Mouse (Mus musculus) forebrain, embryonic 14.5 days (tissue): ENCODE results near the gene Lctl. TPM values are rescaled to one million over a fixed set of nuclear protein-coding genes. Genes with fewer than 3 reads are reported as not detected.

Experiments used
- ATAC-seq: fragments of 200-750 bp; cut with Nextera tagmentation; 2 replicates; pipeline ENCODE4 v1.8.0; 2017; ENCODE audit warnings: mild to moderate bottlenecking, moderate library complexity
- DNase-seq: peaks from one replicate; pipeline ENCODE4 v3.0.0-alpha.2; 2015; ENCODE audit warnings: low spot score
- H3K27ac ChIP-seq: fragments of 300-500 bp; sonication (generic); 2 replicates; pipeline ENCODE4 v1.5.1; 2014; ENCODE audit warnings: low read depth, mild to moderate bottlenecking, control low read depth, low read length, moderate library complexity
- H3K27me3 ChIP-seq: fragments of 300-500 bp; sonication (generic); replicated peaks from 2 replicates; pipeline ENCODE4 v1.6.1; 2014; ENCODE audit warnings: low read length, control low read depth, mixed read lengths; ENCODE audit not compliant: control insufficient read depth, insufficient read depth
- H3K36me3 ChIP-seq: fragments of 300-500 bp; sonication (generic); 2 replicates; pipeline ENCODE4 v1.6.1; 2014; ENCODE audit warnings: low read length, control low read depth; ENCODE audit not compliant: control insufficient read depth, insufficient read depth
- H3K4me1 ChIP-seq: fragments of 300-500 bp; sonication (generic); 2 replicates; pipeline ENCODE4 v1.6.1; 2014; ENCODE audit warnings: antibody characterized with exemption, low read length, control low read depth; ENCODE audit not compliant: control insufficient read depth, insufficient read depth
- H3K4me2 ChIP-seq: fragments of 300-500 bp; sonication (generic); 2 replicates; pipeline ENCODE4 v1.6.1; 2014; ENCODE audit warnings: mild to moderate bottlenecking, control low read depth, low read length
- H3K4me3 ChIP-seq: fragments of 300-500 bp; sonication (generic); 2 replicates; pipeline ENCODE4 v1.5.1; 2014; ENCODE audit warnings: low read depth, low read length, control low read depth
- H3K9ac ChIP-seq: fragments of 300-500 bp; sonication (generic); 2 replicates; pipeline ENCODE4 v1.6.1; 2014; ENCODE audit warnings: mild to moderate bottlenecking, low read length, control low read depth, moderate library complexity
- H3K9me3 ChIP-seq: fragments of 300-500 bp; sonication (generic); replicated peaks from 2 replicates; pipeline ENCODE4 v1.6.1; 2016; ENCODE audit warnings: low read length, control low read depth, mixed read lengths; ENCODE audit not compliant: control insufficient read depth
- WGBS: fragments of 180-500 bp; shearing (Covaris S2); extraction: QIAGEN DNeasy Blood & Tissue Kit; methylation state at CpG from one replicate; pipeline ENCODE4 v1.1.7; 2014; 5-methylcytosine and 5-hydroxymethylcytosine counted together
- polyA plus RNA-seq: library from polyadenylated mRNA; unstranded; fragments of >200 nt; fragmentation: Nextera tagmentation; extraction: Ambion mirVana; gene quantifications from 2 replicates; pipeline ENCODE4 v1.2.1, GENCODE M21; 2014

The Lctl gene
- not detected in 2 replicates for polyA plus RNA-seq

DNA sequence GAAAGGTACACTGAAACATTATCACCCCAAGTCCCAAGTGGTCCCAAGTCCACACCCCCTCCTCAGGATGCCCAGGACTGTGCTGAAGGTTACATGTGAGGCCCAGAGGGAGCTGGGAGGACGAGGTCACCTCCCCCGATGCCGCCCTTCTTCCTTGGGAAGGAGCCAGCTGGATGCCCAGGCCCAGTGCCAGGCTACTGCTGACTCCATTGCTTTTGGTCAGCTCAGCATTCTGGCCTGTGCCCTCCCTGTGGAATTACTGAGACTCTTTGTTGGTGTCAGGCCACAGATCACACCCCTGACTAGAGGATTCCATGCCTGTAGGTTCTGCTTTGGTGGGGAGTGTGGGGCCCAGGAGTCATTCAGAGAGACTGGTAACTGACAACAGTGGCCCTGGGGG lies at the start of gene Lctl:
TSS of gene Lctl (plus strand) at position 272 of the 400 bp plus-strand sequence.
- Histone ChIP-seq H3K27ac (no peak within 1 kb of the TSS), H3K36me3 (no peaks in the 10 kb centered on the region), H3K9ac (no peak within 1 kb of the TSS), H3K4me3 (no peak within 1 kb of the TSS), H3K4me2 (no peak within 1 kb of the TSS), H3K9me3 (no peaks in the 10 kb centered on the region), H3K27me3 (no peaks in the 10 kb centered on the region), H3K4me1 (no peaks in the 10 kb centered on the region)
- no peak for ATAC-seq
- DNase-seq = no peak
- WGBS = 75% methylated on average over 3 of the region's 3 CpGs

DNA sequence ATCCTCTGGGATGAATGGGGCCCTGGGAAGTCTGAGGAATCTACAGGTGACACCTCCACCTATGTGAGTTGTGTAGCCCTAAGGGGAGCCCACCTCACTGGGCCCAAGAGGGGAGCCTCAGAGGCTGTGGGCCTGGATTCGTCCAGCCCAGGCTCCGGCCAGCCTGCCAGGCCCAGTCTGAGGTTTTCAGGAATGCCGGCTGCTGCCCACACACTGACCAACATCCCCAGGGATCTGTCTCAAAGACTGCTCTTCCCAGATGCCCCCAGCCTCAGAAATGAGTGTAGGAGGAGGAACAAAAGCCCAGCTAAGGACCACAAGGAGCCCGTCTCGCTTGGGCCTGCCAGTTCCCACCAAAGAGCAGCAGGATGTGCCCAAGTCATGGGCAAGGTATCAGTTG lies 49.2 kb upstream of the Lctl start:
- no peak overlapping the region for H3K4me3 ChIP-seq
- H3K36me3 ChIP-seq = no peaks in the 10 kb centered on the region
- ATAC-seq (no peak), DNase-seq (no peak)
- H3K4me1 ChIP-seq = 0 out of 2 replicates have a peak, but pooled peaks cover 2% of the 10 kb centered on the region
- WGBS = 88% methylated on average over 5 of the region's 5 CpGs
- no peak overlapping the region for H3K9ac ChIP-seq
- no peak overlapping the region for H3K27ac ChIP-seq
- no peaks in the 10 kb centered on the region for H3K27me3 ChIP-seq
- H3K4me2 ChIP-seq = no peak overlapping the region
- no peaks in the 10 kb centered on the region for H3K9me3 ChIP-seq

DNA sequence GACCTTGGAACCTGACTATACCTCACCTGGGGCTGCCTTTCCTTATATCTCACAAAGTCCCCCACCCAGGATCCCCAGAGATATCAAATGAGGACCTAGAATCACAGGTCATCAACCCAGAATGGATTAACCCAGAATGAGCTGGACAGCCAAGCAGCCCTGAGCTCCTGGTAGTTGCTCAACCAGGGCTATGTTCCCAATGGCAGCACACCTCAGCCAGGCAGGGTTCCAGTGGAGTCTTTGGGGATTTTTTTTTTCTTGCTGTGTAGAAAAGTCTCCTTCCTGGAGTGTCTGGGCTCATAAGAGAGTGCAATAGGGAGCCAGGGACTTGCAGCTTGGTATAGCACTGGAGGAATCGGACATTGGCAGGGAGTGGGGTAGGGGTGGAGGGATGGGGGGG lies 48.4 kb upstream of the Lctl start:
- no peak overlapping the region for H3K27ac ChIP-seq
- no peaks in the 10 kb centered on the region for H3K36me3 ChIP-seq
- DNase-seq (no peak), ATAC-seq (no peak)
- H3K4me2 ChIP-seq = no peak overlapping the region
- WGBS = 100% methylated on average over 1 of the region's 1 CpGs
- no peaks in the 10 kb centered on the region for H3K9me3 ChIP-seq
- H3K9ac ChIP-seq = no peak overlapping the region
- H3K27me3 ChIP-seq = no peaks in the 10 kb centered on the region
- H3K4me1 ChIP-seq = 0 out of 2 replicates have a peak, but pooled peaks cover 2% of the 10 kb centered on the region
- no peak overlapping the region for H3K4me3 ChIP-seq

DNA sequence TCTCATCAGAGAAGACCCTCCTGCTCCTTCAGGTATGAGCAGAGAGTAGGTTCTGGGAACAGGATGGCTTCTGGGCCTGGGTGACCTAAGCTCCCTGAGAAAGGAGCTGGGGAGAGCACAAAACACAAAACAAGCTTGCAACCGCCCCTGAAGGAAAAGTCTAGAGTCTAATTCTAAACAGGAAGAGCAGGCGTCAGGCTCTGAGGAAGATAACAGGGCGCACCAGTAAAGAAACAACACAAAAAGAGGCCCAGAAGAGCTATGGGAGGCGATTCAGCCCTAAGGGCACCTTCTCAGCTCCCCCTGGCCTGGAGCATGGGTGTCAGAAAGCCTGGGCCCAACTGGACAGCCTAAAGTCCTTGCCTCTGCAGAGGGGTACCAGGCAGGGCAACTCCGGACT lies 47.8 kb upstream of the Lctl start:
- Histone ChIP-seq H3K9me3 (no peaks in the 10 kb centered on the region), H3K4me1 (0 out of 2 replicates have a peak, but pooled peaks cover 2% of the 10 kb centered on the region), H3K4me3 (no peak overlapping the region), H3K9ac (no peak overlapping the region), H3K4me2 (no peak overlapping the region), H3K36me3 (no peaks in the 10 kb centered on the region), H3K27me3 (no peaks in the 10 kb centered on the region), H3K27ac (no peak overlapping the region)
- DNase-seq (no peak), ATAC-seq (no peak)
- 86% methylated on average over 5 of the region's 5 CpGs for WGBS

DNA sequence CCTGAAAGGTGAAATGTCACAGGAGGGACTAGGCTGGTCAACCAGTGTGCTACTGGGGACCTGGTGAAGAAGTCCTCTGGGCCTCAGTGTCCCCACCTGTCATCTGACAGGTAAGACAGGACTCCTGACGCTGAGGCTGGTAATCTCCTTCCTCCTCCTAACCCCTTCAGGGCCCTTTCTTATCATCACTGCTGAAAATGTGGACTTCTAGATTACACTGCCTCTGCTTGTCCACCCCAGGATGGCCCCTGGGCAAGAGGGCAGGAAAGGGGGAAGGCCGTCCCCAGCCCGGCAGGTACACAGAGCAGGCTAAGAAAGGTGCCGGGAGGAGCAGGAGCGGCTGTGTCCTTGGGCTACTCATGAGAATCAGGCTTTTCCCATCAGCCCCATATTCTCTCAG lies 46.3 kb upstream of the Lctl start:
- H3K36me3 ChIP-seq = no peaks in the 10 kb centered on the region
- WGBS = 93% methylated on average over 5 of the region's 5 CpGs
- ATAC-seq = no peak
- no peak for DNase-seq
- H3K9ac ChIP-seq = no peak overlapping the region
- H3K9me3 ChIP-seq = no peaks in the 10 kb centered on the region
- H3K4me3 ChIP-seq = no peak overlapping the region
- no peaks in the 10 kb centered on the region for H3K27me3 ChIP-seq
- H3K4me2 ChIP-seq = no peak overlapping the region
- H3K4me1 ChIP-seq = 0 out of 2 replicates have a peak, but pooled peaks cover 2% of the 10 kb centered on the region
- no peak overlapping the region for H3K27ac ChIP-seq

DNA sequence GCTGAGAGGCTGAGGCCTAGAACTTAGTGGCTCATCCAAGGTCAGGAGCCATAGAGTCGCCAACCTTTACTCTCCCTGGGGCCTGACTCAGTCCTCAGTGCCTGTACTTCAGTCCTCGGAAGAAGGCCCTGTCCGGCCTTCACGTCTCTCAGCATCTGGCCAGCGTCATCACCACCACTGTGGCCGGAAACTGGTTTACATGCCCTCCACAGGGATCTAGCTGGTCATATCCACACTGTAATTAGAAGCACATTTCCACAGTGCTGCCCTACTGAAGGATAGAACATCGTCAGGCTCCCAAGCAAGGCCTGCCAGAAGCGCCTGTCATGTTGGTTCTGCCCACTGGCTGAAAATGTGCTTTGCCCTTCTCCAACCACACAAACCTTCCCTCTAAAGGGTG lies 42.1 kb upstream of the Lctl start:
- Histone ChIP-seq H3K4me2 (no peak overlapping the region), H3K4me1 (no peaks in the 10 kb centered on the region), H3K9ac (no peak overlapping the region), H3K9me3 (no peaks in the 10 kb centered on the region), H3K27me3 (no peaks in the 10 kb centered on the region), H3K4me3 (no peak overlapping the region), H3K36me3 (no peaks in the 10 kb centered on the region), H3K27ac (no peak overlapping the region)
- ATAC-seq = no peak
- 92% methylated on average over 8 of the region's 8 CpGs for WGBS
- no peak for DNase-seq

DNA sequence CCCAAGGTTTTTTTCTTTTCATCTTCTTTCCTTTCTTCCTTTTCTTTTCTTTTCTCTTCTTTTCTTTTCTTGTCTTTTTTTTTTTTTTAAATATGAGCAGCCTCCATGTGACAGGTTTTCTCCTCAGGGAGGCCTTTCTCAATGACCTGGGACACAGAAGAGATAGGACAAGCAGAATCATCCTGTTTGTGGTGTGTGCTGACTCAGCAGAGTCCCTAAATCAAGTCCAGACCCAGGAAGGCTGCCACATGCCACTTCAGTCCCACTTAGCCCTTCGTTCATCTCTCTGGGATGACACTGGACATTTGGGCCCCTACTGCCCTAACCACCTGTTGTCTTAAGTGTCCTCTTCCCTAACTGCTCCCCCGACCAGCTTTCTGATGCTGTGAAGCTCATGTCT lies 40.5 kb upstream of the Lctl start:
- Histone ChIP-seq H3K27me3 (no peaks in the 10 kb centered on the region), H3K4me2 (no peak overlapping the region), H3K4me1 (no peaks in the 10 kb centered on the region), H3K27ac (no peak overlapping the region), H3K9ac (no peak overlapping the region), H3K4me3 (no peak overlapping the region), H3K36me3 (no peaks in the 10 kb centered on the region), H3K9me3 (no peaks in the 10 kb centered on the region)
- DNase-seq (no peak), ATAC-seq (no peak)
- WGBS = 89% methylated on average over 2 of the region's 2 CpGs

DNA sequence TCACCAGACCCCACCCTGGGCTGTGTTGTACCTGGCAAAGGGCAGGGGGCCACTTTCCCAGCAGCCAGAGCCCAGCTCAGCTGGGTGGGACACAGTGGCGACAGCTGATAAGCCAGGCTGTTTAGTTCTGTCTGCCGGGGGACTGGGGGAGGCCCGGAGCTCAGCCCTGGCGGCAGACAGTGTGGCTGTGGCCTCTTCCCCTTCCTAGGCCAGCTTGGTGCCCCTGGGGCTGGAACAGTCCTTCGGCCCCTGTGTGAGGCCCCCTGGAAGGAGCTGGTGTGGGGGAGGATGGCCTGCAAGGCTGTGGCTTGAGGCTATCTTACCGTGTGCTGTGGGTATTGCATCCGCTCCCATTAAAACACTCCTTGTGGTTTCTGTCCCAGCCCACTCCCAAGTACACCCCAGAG lies 38.6 kb upstream of the Lctl start:
- no peaks in the 10 kb centered on the region for H3K4me1 ChIP-seq
- peaks cover 3% of the 10 kb centered on the region; the same call in 1 of the 2 replicates for H3K27me3 ChIP-seq
- H3K4me2 ChIP-seq = no peak overlapping the region
- no peaks in the 10 kb centered on the region for H3K36me3 ChIP-seq
- H3K9ac ChIP-seq = no peak overlapping the region
- 55% methylated on average over 7 of the region's 7 CpGs for WGBS
- no peak overlapping the region for H3K4me3 ChIP-seq
- ATAC-seq (no peak), DNase-seq (no peak)
- no peak overlapping the region for H3K27ac ChIP-seq
- H3K9me3 ChIP-seq = no peaks in the 10 kb centered on the region

DNA sequence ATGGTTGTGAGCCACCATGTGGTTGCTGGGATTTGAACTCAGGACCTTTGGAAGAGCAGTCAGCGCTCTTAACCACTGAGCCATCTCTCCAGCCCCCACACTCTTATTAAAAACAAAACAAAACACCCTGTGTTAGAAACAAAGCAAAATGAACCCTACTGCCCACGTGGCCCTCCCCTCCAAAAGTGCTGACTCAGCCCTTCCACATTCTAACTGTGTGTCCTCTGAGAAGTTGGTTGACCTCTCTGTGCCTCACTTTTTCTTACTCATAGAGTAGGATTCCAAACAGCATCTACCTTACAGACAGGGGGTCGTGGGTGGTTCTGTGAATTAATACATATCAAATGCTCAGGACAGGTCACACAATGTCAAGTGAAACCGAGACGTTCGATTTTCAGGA lies 37.0 kb upstream of the Lctl start:
- Histone ChIP-seq H3K4me1 (peaks cover 5% of the 10 kb centered on the region), H3K4me2 (no peak overlapping the region), H3K9ac (no peak overlapping the region), H3K27me3 (peaks cover 9% of the 10 kb centered on the region; the same call in 1 of the 2 replicates), H3K9me3 (no peaks in the 10 kb centered on the region), H3K4me3 (no peak overlapping the region), H3K36me3 (no peaks in the 10 kb centered on the region), H3K27ac (no peak overlapping the region)
- 83% methylated on average over 6 of the region's 6 CpGs for WGBS
- no peak for DNase-seq
- ATAC-seq = no peak
